In the genomic region with DNA sequence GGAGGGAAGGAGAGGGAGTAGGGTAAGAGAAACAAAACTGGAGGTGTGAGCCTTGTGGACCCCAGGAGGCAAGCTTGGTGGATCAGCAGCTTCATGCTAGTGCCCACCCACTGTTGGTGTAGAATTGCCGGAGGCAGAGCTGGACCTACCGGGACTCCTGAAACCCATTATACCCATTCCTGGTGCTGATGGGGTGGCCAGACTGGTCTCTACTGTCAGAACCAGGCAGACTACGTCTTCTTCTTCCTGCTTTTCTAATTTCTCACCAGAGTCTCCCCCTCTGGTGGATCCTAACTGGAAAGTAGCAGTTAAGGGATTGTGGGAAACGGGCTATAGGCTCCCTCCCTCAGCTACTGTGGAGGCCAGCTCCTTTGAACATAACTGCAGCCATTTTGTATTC, we compare ENCODE assay signal across 19 mouse cellular contexts. TPM values are rescaled to one million over a fixed set of nuclear protein-coding genes. Genes with fewer than 3 reads are reported as not detected.
DNase-seq lines count a peak whose midpoint lies in the region; TF ChIP-seq lines count a peak whose summit lies in the region.
"Had no signal": no experiment of that assay in that cellular context is flagged by ENCODE, and none has a peak within 500 bp of the region (broad histone marks: within the 10 kb centered on the region; RNA-seq: fewer than 3 reads in every experiment).

No protein-coding gene starts in this region.

- H3K4me1 ChIP-seq in ES-Bruce4 (ENCODE audit: control insufficient read depth, insufficient read depth, low read length) (peaks cover 3% of the 10 kb centered on the region), ES-E14 (ENCODE audit: control insufficient read depth in 2 of 2, insufficient read depth in 2 of 2, low read length in 2 of 2, poor library complexity in 1 of 2) (peaks cover 4 to 17% of the 10 kb centered on the region in 2 experiments)
- H3K4me1 ChIP-seq: embryonic facial prominence, embryonic 10.5 days; embryonic facial prominence, embryonic 12.5 days; forebrain, embryonic 13.5 days; forebrain, embryonic 15.5 days had no signal

- H3K9ac ChIP-seq in ES-Bruce4 (ENCODE audit: low read depth, poor library complexity, severe bottlenecking) = 0 out of 2 replicates have a peak overlapping the region, but pooled peaks have one; percentile 15
- H3K9ac ChIP-seq in ES-E14 (ENCODE audit: insufficient read depth, low read depth, low read length, poor library complexity, severe bottlenecking) = peak overlapping the region; percentile 31; the same call in 1 of the 2 replicates
- H3K9ac ChIP-seq: embryonic facial prominence, embryonic 12.5 days; forebrain, embryonic 13.5 days; forebrain, embryonic 15.5 days; forebrain, postnatal 0 days had no signal

- no peak for TF ChIP-seq POLR2A in ES-Bruce4 (IDR thresholded peaks at IDR 0.05; ENCODE audit: insufficient read depth, low read length)

- no peak for TF ChIP-seq EP300 in ES-Bruce4 (IDR thresholded peaks at IDR 0.05; ENCODE audit: insufficient read depth, low read depth, low read length)

- in situ Hi-C loops in ES-E14 (cut with MboI; ENCODE audit: low sequenced_read_pairs in 2 of 2, unreplicated experiment in 2 of 2) = no loop called here

- no peak overlapping the region for H3K4me3 ChIP-seq in ES-Bruce4 (ENCODE audit: low read depth, low read length)
- H3K4me3 ChIP-seq in ES-E14 (ENCODE audit: insufficient read depth in 1 of 2, low read depth in 1 of 2, low read length in 2 of 2, poor library complexity in 1 of 2, severe bottlenecking in 1 of 2) = peak overlapping the region in 1 of 2 experiments; percentile 12; a peak in 1 of 4 replicates
- H3K4me3 ChIP-seq: embryonic facial prominence, embryonic 10.5 days; embryonic facial prominence, embryonic 12.5 days; forebrain, embryonic 13.5 days; forebrain, embryonic 15.5 days had no signal

- H3K36me3 ChIP-seq in ES-Bruce4 (ENCODE audit: control insufficient read depth, insufficient read depth, low read length, poor library complexity, severe bottlenecking) (no peaks in the 10 kb centered on the region), ES-E14 (ENCODE audit: control insufficient read depth, insufficient read depth, low read length, poor library complexity, severe bottlenecking) (no peaks in the 10 kb centered on the region)
- H3K36me3 ChIP-seq: embryonic facial prominence, embryonic 10.5 days; embryonic facial prominence, embryonic 12.5 days; forebrain, embryonic 15.5 days had no signal

- H3K27me3 ChIP-seq in ES-Bruce4 (ENCODE audit: control insufficient read depth, insufficient read depth, low read length, poor library complexity, severe bottlenecking) = no peaks in the 10 kb centered on the region
- H3K27me3 ChIP-seq: embryonic facial prominence, embryonic 12.5 days; forebrain, embryonic 13.5 days; forebrain, embryonic 15.5 days had no signal

- no peak for DNase-seq in ES-E14 (ENCODE audit: low read depth, low spot score)
- peak; percentile 50 for DNase-seq in ZHBTc4 (ENCODE audit: low read depth, low spot score)
- DNase-seq in gastrocnemius, adult 18-20 months (ENCODE audit: low spot score) = no peak
- no peak for DNase-seq in adrenal gland, postnatal 36 days
- DNase-seq: adrenal gland, adult 2 months; adrenal gland, postnatal 10 days; adrenal gland, postnatal 25 days; B cell, adult 2 months; cerebellum, adult 11-12 months; cerebellum, adult 2 months; cerebellum, adult 9-10 months; cerebellum, postnatal 10 days; cerebellum, postnatal 25 days; forebrain, postnatal 0 days had no signal

- H3K9me3 ChIP-seq in ES-Bruce4 (replicated peaks; ENCODE audit: control insufficient read depth, insufficient read depth, low read length, poor library complexity, severe bottlenecking) (peaks cover 2% of the 10 kb centered on the region; the same call in 1 of the 2 replicates), ES-E14 (ENCODE audit: control insufficient read depth, insufficient read depth, low read depth, low read length) (no peaks in the 10 kb centered on the region)
- H3K9me3 ChIP-seq: embryonic facial prominence, embryonic 10.5 days; forebrain, embryonic 13.5 days; forebrain, embryonic 15.5 days had no signal

- no peak for TF ChIP-seq CTCF in ES-Bruce4 (IDR thresholded peaks at IDR 0.05; ENCODE audit: low read depth, low read length)

- H3K27ac ChIP-seq in ES-Bruce4 (ENCODE audit: insufficient read depth, low read length) (peak overlapping the region; percentile 89), ES-E14 (ENCODE audit: insufficient read depth, low read depth, low read length, poor library complexity, severe bottlenecking) (peak overlapping the region; percentile 81; the same call in 1 of the 2 replicates)
- H3K27ac ChIP-seq: embryonic facial prominence, embryonic 10.5 days; embryonic facial prominence, embryonic 12.5 days; forebrain, embryonic 13.5 days; forebrain, embryonic 15.5 days had no signal

TF ChIP-seq in ES-E14, 5 proteins besides CTCF, POLR2A, EP300 and RAD21:
- TF ChIP-seq ZNF384 (IDR thresholded peaks at IDR 0.05; ENCODE audit: low read depth, low read length) (no peak), MAFK (IDR thresholded peaks at IDR 0.05; ENCODE audit: insufficient read depth, low read depth, low read length) (no peak), ZC3H11A (IDR thresholded peaks at IDR 0.05; ENCODE audit: borderline replicate concordance, low read depth, low read length) (no peak), HCFC1 (IDR thresholded peaks at IDR 0.05; ENCODE audit: borderline replicate concordance, insufficient read depth, low read length) (no peak), CHD2 (IDR thresholded peaks at IDR 0.05; ENCODE audit: low read depth, low read length) (no peak)

RNA-seq across cellular contexts. Expression of gene Sipa1l3, which starts 23.2 kb away (rescaled TPM):
- 29.4 and 31.0 TPM in 2 replicates for polyA plus RNA-seq in ES-Bruce4 (2011; ENCODE audit: insufficient read depth, insufficient read length, low read depth, missing spikeins)
- 27.5 and 33.2 TPM in 2 replicates for total RNA-seq in ES-E14 (2012; rRNA removed)
- 1 to 10 TPM; 6.6 to 7.1 TPM for total RNA-seq in gastrocnemius, adult 18-20 months (2021)
- 10 to 100 TPM; 29.5 to 30.7 TPM for total RNA-seq in adrenal gland, postnatal 36 days (2021)
